Mouse (Mus musculus): ENCODE results near the gene Tmem51.
A peak's percentile ranks its signal among the peaks of the same experiment; 100 is the strongest.

The Tmem51 gene

GRCm38 (mm10) chr4:142084131-142084899, at the start of gene Tmem51:
Tmem51 (minus strand) TSS chr4:142084304.
- DNase-seq (ENCODE audit: low spot score in 2 of 2), result peak in 1 of 2 experiments; percentile 63

GRCm38 (mm10) chr4:142130162-142130561, 46.1 kb upstream of the Tmem51 start:
- no peak for DNase-seq (ENCODE audit: low spot score in 2 of 2)

GRCm38 (mm10) chr4:142127275-142127788, 43.2 kb upstream of the Tmem51 start:
- DNase-seq (ENCODE audit: low spot score in 2 of 2), result no peak

- no peak for DNase-seq (ENCODE audit: low spot score in 2 of 2)
Measured at GRCm38 (mm10) chr4:142126641-142127274, 42.7 kb upstream of the Tmem51 start.

GRCm38 (mm10) chr4:142121164-142121563, 37.1 kb upstream of the Tmem51 start:
- no peak for DNase-seq (ENCODE audit: low spot score in 2 of 2)

- no peak for DNase-seq (ENCODE audit: low spot score in 2 of 2)
Measured at GRCm38 (mm10) chr4:142118522-142118921, 34.4 kb upstream of the Tmem51 start.

- DNase-seq (ENCODE audit: low spot score in 2 of 2), result no peak
Measured at GRCm38 (mm10) chr4:142117993-142118392, 33.9 kb upstream of the Tmem51 start.

GRCm38 (mm10) chr4:142113306-142113705, 29.2 kb upstream of the Tmem51 start:
- no peak for DNase-seq (ENCODE audit: low spot score in 2 of 2)

- DNase-seq (ENCODE audit: low spot score in 2 of 2), result no peak
Measured at GRCm38 (mm10) chr4:142103081-142103671, 19.1 kb upstream of the Tmem51 start.

- DNase-seq (ENCODE audit: low spot score in 2 of 2), result peak; percentile 43 to 71
Measured at GRCm38 (mm10) chr4:142098303-142098702, 14.2 kb upstream of the Tmem51 start.

GRCm38 (mm10) chr4:142097871-142098270, 13.8 kb upstream of the Tmem51 start:
- no peak for DNase-seq (ENCODE audit: low spot score in 2 of 2)

GRCm38 (mm10) chr4:142095513-142096241, 11.6 kb upstream of the Tmem51 start:
- DNase-seq (ENCODE audit: low spot score in 2 of 2), result no peak

GRCm38 (mm10) chr4:142094386-142094785, 10.3 kb upstream of the Tmem51 start:
- no peak for DNase-seq (ENCODE audit: low spot score in 2 of 2)

GRCm38 (mm10) chr4:142091100-142091499, 7.0 kb upstream of the Tmem51 start:
- DNase-seq (ENCODE audit: low spot score in 2 of 2), result no peak

- no peak for DNase-seq (ENCODE audit: low spot score in 2 of 2)
Measured at GRCm38 (mm10) chr4:142089966-142090365, 5.9 kb upstream of the Tmem51 start.

- DNase-seq (ENCODE audit: low spot score in 2 of 2), result no peak
Measured at GRCm38 (mm10) chr4:142088836-142089235, 4.7 kb upstream of the Tmem51 start.

GRCm38 (mm10) chr4:142088409-142088808, 4.3 kb upstream of the Tmem51 start:
- DNase-seq (ENCODE audit: low spot score in 2 of 2), result no peak

GRCm38 (mm10) chr4:142084936-142085563, 946 bp upstream of the Tmem51 start:
- DNase-seq (ENCODE audit: low spot score in 2 of 2), result no peak

- no peak for DNase-seq (ENCODE audit: low spot score in 2 of 2)
Measured at GRCm38 (mm10) chr4:142083762-142084130, 358 bp downstream of the Tmem51 start.

GRCm38 (mm10) chr4:142083193-142083592, 911 bp downstream of the Tmem51 start:
- DNase-seq (ENCODE audit: low spot score in 2 of 2), result no peak

GRCm38 (mm10) chr4:142082703-142083102, 1.4 kb downstream of the Tmem51 start:
- DNase-seq (ENCODE audit: low spot score in 2 of 2), result no peak

Data from spleen, postnatal 4 days (tissue).